Mouse (Mus musculus) embryonic facial prominence, embryonic 13.5 days (tissue): ENCODE measurements around the gene Defb13. TPM values are rescaled to one million over a fixed set of nuclear protein-coding genes. Genes with fewer than 3 reads are reported as not detected.
"Not testable (repeated sequence)": the region's sequence is repeated elsewhere in the genome, so short reads cannot be mapped to it uniquely, and the experiment has no call there.

Experiments used
- ATAC-seq: fragments of 200-750 bp; cut with Nextera tagmentation; 2 replicates; pipeline ENCODE4 v1.8.0; 2017; ENCODE audit warnings: low read depth; ENCODE audit not compliant: insufficient number of reproducible peaks, insufficient read depth, low FRiP score, low TSS enrichment
- H3K27ac ChIP-seq: fragments of 300-500 bp; sonication (generic); 2 replicates; pipeline ENCODE4 v1.5.1; 2015; ENCODE audit warnings: moderate library complexity, mild to moderate bottlenecking, inconsistent platforms
- H3K27me3 ChIP-seq: fragments of 300-500 bp; sonication (generic); 2 replicates; pipeline ENCODE4 v1.6.1; 2015; ENCODE audit warnings: mild to moderate bottlenecking, inconsistent platforms
- H3K36me3 ChIP-seq: fragments of 300-500 bp; sonication (generic); 2 replicates; pipeline ENCODE4 v1.6.1; 2015; ENCODE audit warnings: mild to moderate bottlenecking, inconsistent platforms
- H3K4me1 ChIP-seq: fragments of 300-500 bp; sonication (generic); 2 replicates; pipeline ENCODE4 v1.6.1; 2015; ENCODE audit warnings: inconsistent platforms
- H3K4me2 ChIP-seq: fragments of 300-500 bp; sonication (generic); 2 replicates; pipeline ENCODE4 v1.6.1; 2015; ENCODE audit warnings: moderate library complexity, mild to moderate bottlenecking, inconsistent platforms
- H3K4me3 ChIP-seq: fragments of 300-500 bp; sonication (generic); 2 replicates; pipeline ENCODE4 v1.5.1; 2015; ENCODE audit warnings: mild to moderate bottlenecking, inconsistent platforms
- H3K9ac ChIP-seq: fragments of 300-500 bp; sonication (generic); 2 replicates; pipeline ENCODE4 v1.6.1; 2015; ENCODE audit warnings: mild to moderate bottlenecking, inconsistent platforms
- H3K9me3 ChIP-seq: fragments of 300-500 bp; sonication (generic); 2 replicates; pipeline ENCODE4 v1.6.1; 2016; ENCODE audit warnings: inconsistent platforms
- WGBS: fragments of 180-500 bp; shearing (Covaris S2); methylation state at CpG from one replicate; pipeline ENCODE4 v1.1.7; 2015; ENCODE audit warnings: mixed read lengths; 5-methylcytosine and 5-hydroxymethylcytosine counted together
- polyA plus RNA-seq: library from polyadenylated mRNA; unstranded; fragments of >200 nt; fragmentation: Nextera tagmentation; extraction: Ambion mirVana; gene quantifications from 2 replicates; pipeline ENCODE4 v1.2.1, GENCODE M21; 2015

The Defb13 gene
- polyA plus RNA-seq: not detected in 2 replicates

GRCm38 (mm10) chr8:21946462-21946861, at the start of gene Defb13:
Defb13 (plus strand) TSS chr8:21946762.
- Histone ChIP-seq H3K4me1 (no peaks in the 10 kb centered on the region), H3K4me2 (no peak within 1 kb of the TSS), H3K4me3 (no peak within 1 kb of the TSS), H3K9ac (no peak within 1 kb of the TSS), H3K9me3 (no peaks in the 10 kb centered on the region), H3K27ac (no peak within 1 kb of the TSS), H3K27me3 (no peaks in the 10 kb centered on the region), H3K36me3 (no peaks in the 10 kb centered on the region)
- WGBS: 75% methylated on average over 6 of the region's 6 CpGs
- ATAC-seq: no peak

- not testable (repeated sequence) for H3K4me2 ChIP-seq, H3K9me3 ChIP-seq, ATAC-seq, H3K27ac ChIP-seq, H3K27me3 ChIP-seq, H3K4me3 ChIP-seq, H3K36me3 ChIP-seq, H3K4me1 ChIP-seq, H3K9ac ChIP-seq
Measured at GRCm38 (mm10) chr8:21906290-21906689, 40.3 kb upstream of the Defb13 start, which contains the start of gene Defb11. Defb11 (minus strand) TSS chr8:21906412.

GRCm38 (mm10) chr8:21911931-21912330, 34.6 kb upstream of the Defb13 start:
- Histone ChIP-seq H3K27me3 (no peaks in the 10 kb centered on the region), H3K9me3 (no peaks in the 10 kb centered on the region), H3K4me2 (no peak overlapping the region), H3K36me3 (no peaks in the 10 kb centered on the region), H3K9ac (no peak overlapping the region), H3K4me1 (no peaks in the 10 kb centered on the region), H3K4me3 (no peak overlapping the region), H3K27ac (no peak overlapping the region)
- 10% methylated on average over 1 of the region's 1 CpGs for WGBS
- ATAC-seq: no peak

- Histone ChIP-seq H3K4me3 (no peak overlapping the region), H3K9me3 (no peaks in the 10 kb centered on the region), H3K27me3 (no peaks in the 10 kb centered on the region), H3K27ac (no peak overlapping the region), H3K36me3 (no peaks in the 10 kb centered on the region), H3K4me2 (no peak overlapping the region), H3K4me1 (no peaks in the 10 kb centered on the region), H3K9ac (no peak overlapping the region)
- ATAC-seq: no peak
- WGBS: 17% methylated on average over 2 of the region's 2 CpGs
Measured at GRCm38 (mm10) chr8:21912554-21912953, 34.0 kb upstream of the Defb13 start.

GRCm38 (mm10) chr8:21915625-21916024, 30.9 kb upstream of the Defb13 start:
- no peak overlapping the region for H3K9ac ChIP-seq
- 90% methylated on average over 3 of the region's 3 CpGs for WGBS

GRCm38 (mm10) chr8:21930754-21931153, 15.8 kb upstream of the Defb13 start:
- not testable (repeated sequence) for H3K27me3 ChIP-seq, H3K9ac ChIP-seq, H3K9me3 ChIP-seq, H3K36me3 ChIP-seq, H3K27ac ChIP-seq, H3K4me2 ChIP-seq, H3K4me3 ChIP-seq, ATAC-seq, H3K4me1 ChIP-seq
- 79% methylated on average over 3 of the region's 3 CpGs for WGBS

More at GRCm38 (mm10) chr8:21915625-21916024, 30.9 kb upstream of the Defb13 start:
- no peak overlapping the region for H3K27ac ChIP-seq
- no peaks in the 10 kb centered on the region for H3K9me3 ChIP-seq
- ATAC-seq: no peak
- no peaks in the 10 kb centered on the region for H3K36me3 ChIP-seq
- H3K27me3 ChIP-seq: no peaks in the 10 kb centered on the region
- H3K4me1 ChIP-seq: no peaks in the 10 kb centered on the region
- no peak overlapping the region for H3K4me2 ChIP-seq
- no peak overlapping the region for H3K4me3 ChIP-seq

- H3K4me3 ChIP-seq: no peak within 1 kb of the TSS
- no peaks in the 10 kb centered on the region for H3K36me3 ChIP-seq
- no peak within 1 kb of the TSS for H3K9ac ChIP-seq
- 89% methylated on average over 6 of the region's 6 CpGs for WGBS
- H3K4me2 ChIP-seq: no peak within 1 kb of the TSS
- no peak within 1 kb of the TSS for H3K27ac ChIP-seq
- no peaks in the 10 kb centered on the region for H3K4me1 ChIP-seq
- ATAC-seq: no peak
- H3K9me3 ChIP-seq: no peaks in the 10 kb centered on the region
- no peaks in the 10 kb centered on the region for H3K27me3 ChIP-seq
Measured at GRCm38 (mm10) chr8:21932610-21933009, 14.0 kb upstream of the Defb13 start, which contains the start of gene Defb15. Defb15 (minus strand) TSS chr8:21932710.

- not testable (repeated sequence) for H3K4me2 ChIP-seq
Measured at GRCm38 (mm10) chr8:21938052-21938451, 8.5 kb upstream of the Defb13 start, which contains the start of gene Defb35. Defb35 (plus strand) TSS chr8:21938352.

GRCm38 (mm10) chr8:21947311-21948017, 902 bp downstream of the Defb13 start:
- Histone ChIP-seq H3K36me3 (no peaks in the 10 kb centered on the region), H3K4me2 (no peak overlapping the region), H3K27ac (no peak overlapping the region), H3K4me1 (no peaks in the 10 kb centered on the region), H3K27me3 (no peaks in the 10 kb centered on the region), H3K4me3 (no peak overlapping the region), H3K9me3 (no peaks in the 10 kb centered on the region), H3K9ac (no peak overlapping the region)
- 59% methylated on average over 9 of the region's 9 CpGs for WGBS
- no peak for ATAC-seq

More at GRCm38 (mm10) chr8:21938052-21938451, 8.5 kb upstream of the Defb13 start, which contains the start of gene Defb35:
- H3K9me3 ChIP-seq, H3K9ac ChIP-seq, H3K4me3 ChIP-seq, H3K36me3 ChIP-seq, H3K4me1 ChIP-seq, H3K27me3 ChIP-seq, ATAC-seq, H3K27ac ChIP-seq: not testable (repeated sequence)
- WGBS: 85% methylated on average over 4 of the region's 4 CpGs

GRCm38 (mm10) chr8:21955321-21955720, 8.8 kb downstream of the Defb13 start:
- Histone ChIP-seq H3K9me3 (no peaks in the 10 kb centered on the region), H3K4me1 (no peaks in the 10 kb centered on the region), H3K4me2 (no peak overlapping the region), H3K4me3 (no peak overlapping the region), H3K27ac (no peak overlapping the region), H3K27me3 (no peaks in the 10 kb centered on the region), H3K9ac (no peak overlapping the region), H3K36me3 (no peaks in the 10 kb centered on the region)
- 3% methylated on average over 9 of the region's 9 CpGs for WGBS
- no peak for ATAC-seq

- Histone ChIP-seq H3K9ac (no peak overlapping the region), H3K4me3 (no peak overlapping the region), H3K27me3 (no peaks in the 10 kb centered on the region), H3K4me1 (no peaks in the 10 kb centered on the region), H3K27ac (no peak overlapping the region), H3K36me3 (no peaks in the 10 kb centered on the region), H3K9me3 (no peaks in the 10 kb centered on the region), H3K4me2 (no peak overlapping the region)
- WGBS: 79% methylated on average over 3 of the region's 3 CpGs
- no peak for ATAC-seq
Measured at GRCm38 (mm10) chr8:21956336-21956735, 9.8 kb downstream of the Defb13 start.

GRCm38 (mm10) chr8:21958414-21958813, 11.9 kb downstream of the Defb13 start, which contains the start of gene Fam90a1a:
Fam90a1a (plus strand) TSS chr8:21958714.
- no peak for ATAC-seq
- Histone ChIP-seq H3K27me3 (no peaks in the 10 kb centered on the region), H3K4me3 (no peak within 1 kb of the TSS), H3K4me1 (no peaks in the 10 kb centered on the region), H3K27ac (no peak within 1 kb of the TSS), H3K4me2 (no peak within 1 kb of the TSS), H3K9ac (no peak within 1 kb of the TSS), H3K9me3 (no peaks in the 10 kb centered on the region), H3K36me3 (no peaks in the 10 kb centered on the region)
- WGBS: 82% methylated on average over 2 of the region's 2 CpGs
